Mouse (Mus musculus): ENCODE data around the gene Foxp1.

- TF ChIP-seq CTCF (IDR thresholded peaks at IDR 0.05) (no peak), EP300 (IDR thresholded peaks at IDR 0.05) (no peak)
Measured at GRCm38 (mm10) chr6:99330169-99330568, 192.4 kb downstream of the Foxp1 start.
